Comparison of ENCODE assay signal across 16 mouse cellular contexts in the genomic region with DNA sequence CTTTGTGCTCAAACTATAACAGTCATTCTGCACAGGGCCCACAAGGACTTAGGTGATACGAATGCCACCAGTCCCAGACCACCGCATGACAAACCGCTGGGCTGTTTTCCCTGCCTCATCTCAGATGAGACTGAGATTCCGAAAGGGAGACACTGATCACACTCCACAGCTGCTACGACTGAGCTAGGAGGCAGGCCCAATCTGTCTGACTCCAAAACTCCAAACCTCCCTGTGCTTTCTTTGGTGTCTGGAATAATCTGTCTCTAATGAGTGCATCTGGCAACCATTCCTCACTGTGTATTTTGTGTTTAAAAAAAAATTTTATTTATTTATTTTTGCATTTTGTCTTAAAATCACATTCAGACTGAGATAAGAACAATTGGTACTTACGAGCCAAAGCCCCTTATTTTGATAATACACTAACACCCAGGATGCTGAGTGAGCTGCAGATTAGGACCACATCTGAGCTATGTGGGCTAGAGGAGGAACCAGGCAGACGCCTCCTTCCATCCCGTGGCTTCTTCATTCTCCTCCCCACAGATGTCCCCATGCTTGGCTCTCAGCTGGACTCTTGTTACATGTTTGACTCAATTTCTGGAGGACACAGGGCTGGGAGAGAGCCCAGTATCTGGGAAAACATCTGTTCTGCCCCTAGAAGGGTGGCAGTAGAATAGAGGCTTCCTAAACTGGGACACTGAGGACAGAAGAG.
"Had no signal": no experiment of that assay in that cellular context is flagged by ENCODE, and none has a peak within 500 bp of the region (broad histone marks: within the 10 kb centered on the region; RNA-seq: fewer than 3 reads in every experiment).

No protein-coding gene starts in this region.

- H3K9ac ChIP-seq: intestine, embryonic 15.5 days; limb, embryonic 15.5 days; liver, embryonic 12.5 days; lung, embryonic 15.5 days; midbrain, embryonic 12.5 days; neural tube, embryonic 13.5 days; stomach, embryonic 15.5 days had no signal

- H3K9me3 ChIP-seq: intestine, embryonic 15.5 days; limb, embryonic 15.5 days; liver, embryonic 12.5 days; lung, embryonic 15.5 days; midbrain, embryonic 12.5 days; neural tube, embryonic 13.5 days; stomach, embryonic 15.5 days had no signal

- H3K36me3 ChIP-seq: intestine, embryonic 15.5 days; limb, embryonic 15.5 days; liver, embryonic 12.5 days; lung, embryonic 15.5 days; midbrain, embryonic 12.5 days; neural tube, embryonic 13.5 days; stomach, embryonic 15.5 days had no signal

- H3K27ac ChIP-seq: intestine, embryonic 15.5 days; layer of hippocampus, adult 2 months; limb, embryonic 15.5 days; liver, embryonic 12.5 days; lung, embryonic 15.5 days; midbrain, embryonic 12.5 days; neural tube, embryonic 13.5 days; stomach, embryonic 15.5 days had no signal

- H3K4me2 ChIP-seq: intestine, embryonic 15.5 days; limb, embryonic 15.5 days; liver, embryonic 12.5 days; lung, embryonic 15.5 days; midbrain, embryonic 12.5 days; neural tube, embryonic 13.5 days; stomach, embryonic 15.5 days had no signal

- ATAC-seq: intestine, embryonic 15.5 days; liver, embryonic 12.5 days; midbrain, embryonic 16.5 days had no signal

- H3K4me3 ChIP-seq: intestine, embryonic 15.5 days; layer of hippocampus, adult 2 months; limb, embryonic 15.5 days; liver, embryonic 12.5 days; lung, embryonic 15.5 days; midbrain, embryonic 12.5 days; neural tube, embryonic 13.5 days; stomach, embryonic 15.5 days had no signal

- H3K27me3 ChIP-seq: intestine, embryonic 15.5 days; limb, embryonic 15.5 days; lung, embryonic 15.5 days; neural tube, embryonic 13.5 days; stomach, embryonic 15.5 days had no signal

- DNase-seq: kidney, adult 18-20 months; kidney, postnatal 10 days; kidney, postnatal 4 days; layer of hippocampus, postnatal 36 days; right cerebral cortex, postnatal 14 days; thymus, adult 2 months; thymus, postnatal 25 days had no signal

- H3K4me1 ChIP-seq: intestine, embryonic 15.5 days; liver, embryonic 12.5 days; stomach, embryonic 15.5 days had no signal
